Mouse (Mus musculus): Measurements from ENCODE around the gene Vamp2.

DNA sequence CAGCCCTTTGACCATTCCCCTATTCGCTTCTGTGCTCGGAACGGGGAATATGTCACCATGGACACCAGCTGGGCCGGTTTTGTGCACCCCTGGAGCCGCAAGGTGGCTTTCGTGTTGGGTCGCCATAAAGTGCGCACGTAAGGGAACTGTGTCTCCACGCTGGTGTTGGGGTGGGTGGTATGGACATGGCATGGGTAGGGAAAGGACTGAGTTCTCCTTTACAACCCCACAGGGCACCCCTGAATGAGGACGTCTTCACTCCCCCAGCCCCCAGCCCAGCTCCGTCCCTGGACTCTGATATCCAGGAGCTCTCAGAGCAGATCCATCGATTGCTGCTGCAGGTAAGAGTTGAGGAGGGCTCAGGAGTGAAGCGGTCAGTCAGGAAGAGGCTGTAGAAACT lies 14.8 kb downstream of the Vamp2 start:
- no peak for TF ChIP-seq CTCF (IDR thresholded peaks at IDR 0.05; ENCODE audit: borderline replicate concordance, extremely low read depth, insufficient read depth, insufficient read length)
- TF ChIP-seq POLR2A (IDR thresholded peaks at IDR 0.05; ENCODE audit: borderline replicate concordance, extremely low read depth, insufficient read depth, insufficient read length, poor library complexity, severe bottlenecking): no peak
